Mouse (Mus musculus) spleen, adult 10 weeks (tissue): ENCODE results near the gene Zfp985. TPM values are rescaled to one million over a fixed set of nuclear protein-coding genes. Genes with fewer than 3 reads are reported as not detected.

Experiments
- polyA plus RNA-seq: library from polyadenylated mRNA; stranded (reverse); fragments of 350-450 nt; fragmentation: Illumina TruSeq; extraction: RNeasy Lipid Tissue Mini Kit (QIAGEN cat#74804); gene quantifications from one replicate; pipeline ENCODE4 v1.2.3, GENCODE M21; 2015; ENCODE audit warnings: low replicate concordance; ENCODE audit not compliant: insufficient read depth

The Zfp985 gene
- 0.32 TPM for polyA plus RNA-seq

DNA sequence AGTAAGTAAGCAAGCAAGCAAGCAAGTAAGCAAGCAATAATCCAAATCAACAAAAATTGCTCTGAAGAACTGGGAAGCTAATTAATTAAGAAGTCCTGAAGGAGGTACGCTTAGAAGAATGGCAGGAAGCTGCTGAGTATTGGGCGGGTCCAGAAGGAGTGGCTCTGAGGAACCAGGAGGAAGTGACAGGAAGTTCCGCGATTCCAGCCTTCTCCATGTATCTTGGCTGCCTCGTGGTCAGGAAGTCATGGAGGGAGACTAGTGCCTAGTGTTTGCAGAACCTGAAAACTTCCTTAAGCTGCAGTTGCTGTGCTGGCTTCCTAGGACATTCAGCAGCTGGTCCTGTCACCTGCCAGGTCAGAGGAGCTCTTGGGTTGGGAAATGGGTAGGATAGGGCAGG, at the start of gene Zfp985:
Zfp985 (plus strand) TSS at position 207 of the 400 bp plus-strand sequence.

GRCm38 (mm10) chr4:147539918-147540317, 13.2 kb upstream of the Zfp985 start, which contains the start of gene Gm16503:
TSS of gene Gm16503 (plus strand) at chr4:147540218.

Other genes with a start within 250 kb of the Zfp985 start
- gene Zfp988, start 247.6 kb upstream of the Zfp985 start, polyA plus RNA-seq, result 0.52 TPM
- not detected for gene Zfp978, start 192.0 kb upstream of the Zfp985 start, polyA plus RNA-seq
- gene Zfp982, start 60.9 kb upstream of the Zfp985 start, polyA plus RNA-seq, result 3.9 TPM
- gene Gm16503, start 13.1 kb upstream of the Zfp985 start, polyA plus RNA-seq, result 0.41 TPM
- 2.7 TPM for gene Zfp979, start 89.2 kb downstream of the Zfp985 start, polyA plus RNA-seq
- not detected for gene Zfp534, start 149.3 kb downstream of the Zfp985 start, polyA plus RNA-seq